ENCODE assay signal across 23 mouse cellular contexts in genomic region chr6:48648779-48649178, GRCm38 (mm10). TPM values are rescaled to one million over a fixed set of nuclear protein-coding genes. Genes with fewer than 3 reads are reported as not detected.
A peak's percentile ranks its signal among the peaks of the same experiment; 100 is the strongest.
DNase-seq lines count a peak whose midpoint lies in the region; ATAC-seq lines count a peak whose summit lies in the region.
"Had no signal": no experiment of that assay in that cellular context is flagged by ENCODE, and none has a peak within 500 bp of the region (broad histone marks: within the 10 kb centered on the region; RNA-seq: fewer than 3 reads in every experiment).

No protein-coding gene starts in this region.

- no peak overlapping the region for H3K4me3 ChIP-seq in kidney, embryonic 16.5 days (ENCODE audit: low read length)
- no peak overlapping the region for H3K4me3 ChIP-seq in forebrain, embryonic 14.5 days (ENCODE audit: low read depth, low read length)
- H3K4me3 ChIP-seq: embryonic facial prominence, embryonic 15.5 days; erythroblast, embryonic 14.5 days; forebrain, embryonic 10.5 days; forebrain, embryonic 15.5 days; heart, embryonic 15.5 days; hindbrain, embryonic 15.5 days had no signal

- no peaks in the 10 kb centered on the region for H3K27me3 ChIP-seq in kidney, embryonic 16.5 days (ENCODE audit: insufficient read depth, low read length)
- H3K27me3 ChIP-seq in forebrain, embryonic 14.5 days (replicated peaks; ENCODE audit: control insufficient read depth, insufficient read depth, low read length): no peaks in the 10 kb centered on the region
- H3K27me3 ChIP-seq: embryonic facial prominence, embryonic 15.5 days; forebrain, embryonic 15.5 days; heart, embryonic 15.5 days; hindbrain, embryonic 15.5 days had no signal

- H3K9ac ChIP-seq in kidney, embryonic 16.5 days (replicated peaks; ENCODE audit: low read length): no peak overlapping the region
- H3K9ac ChIP-seq in forebrain, embryonic 14.5 days (ENCODE audit: low read length): no peak overlapping the region
- H3K9ac ChIP-seq: embryonic facial prominence, embryonic 15.5 days; forebrain, embryonic 15.5 days; heart, embryonic 15.5 days; hindbrain, embryonic 15.5 days had no signal

- ATAC-seq in kidney, embryonic 16.5 days (ENCODE audit: low FRiP score, low TSS enrichment): no peak
- ATAC-seq in forebrain, embryonic 14.5 days: no peak
- ATAC-seq: forebrain, embryonic 15.5 days had no signal

- H3K4me1 ChIP-seq in kidney, embryonic 16.5 days (ENCODE audit: insufficient read depth, low read length): no peaks in the 10 kb centered on the region
- no peaks in the 10 kb centered on the region for H3K4me1 ChIP-seq in forebrain, embryonic 14.5 days (ENCODE audit: control insufficient read depth, insufficient read depth, low read length)
- H3K4me1 ChIP-seq: embryonic facial prominence, embryonic 15.5 days; forebrain, embryonic 10.5 days; forebrain, embryonic 15.5 days; hindbrain, embryonic 15.5 days had no signal

- 88% methylated on average over 4 of the region's 4 CpGs for WGBS in kidney, embryonic 16.5 days
- 86% methylated on average over 4 of the region's 4 CpGs for WGBS in forebrain, embryonic 14.5 days

- DNase-seq in kidney, adult 11 months: peak; percentile 71
- no peak for DNase-seq in kidney, postnatal 4 days
- DNase-seq in kidney, postnatal 14 days: peak; percentile 28
- peak; percentile 19 for DNase-seq in testis, postnatal 10 days (ENCODE audit: low spot score)
- no peak for DNase-seq in testis, postnatal 14 days (ENCODE audit: low spot score)
- DNase-seq in forebrain, embryonic 14.5 days (ENCODE audit: low spot score): no peak
- DNase-seq: adrenal gland, adult 8-10 months; adrenal gland, postnatal 36 days; cerebellum, adult 11 months; cerebellum, adult 8-10 months; cerebellum, postnatal 14 days; embryo, embryonic 11 days; gastrocnemius, postnatal 36 days; heart, adult 18-20 months; heart, postnatal 14 days had no signal

- no peaks in the 10 kb centered on the region for H3K9me3 ChIP-seq in kidney, embryonic 16.5 days (ENCODE audit: low read length)
- no peaks in the 10 kb centered on the region for H3K9me3 ChIP-seq in forebrain, embryonic 14.5 days (replicated peaks; ENCODE audit: control insufficient read depth, low read length)
- H3K9me3 ChIP-seq: embryonic facial prominence, embryonic 15.5 days; forebrain, embryonic 10.5 days; forebrain, embryonic 15.5 days; heart, embryonic 15.5 days; hindbrain, embryonic 15.5 days had no signal

- no peaks in the 10 kb centered on the region for H3K36me3 ChIP-seq in kidney, embryonic 16.5 days (ENCODE audit: insufficient read depth, low read length)
- H3K36me3 ChIP-seq in forebrain, embryonic 14.5 days (ENCODE audit: control insufficient read depth, insufficient read depth, low read length): no peaks in the 10 kb centered on the region
- H3K36me3 ChIP-seq: embryonic facial prominence, embryonic 15.5 days; forebrain, embryonic 10.5 days; forebrain, embryonic 15.5 days; heart, embryonic 15.5 days; hindbrain, embryonic 15.5 days had no signal

- no peak overlapping the region for H3K4me2 ChIP-seq in kidney, embryonic 16.5 days (replicated peaks; ENCODE audit: low read depth, low read length)
- no peak overlapping the region for H3K4me2 ChIP-seq in forebrain, embryonic 14.5 days (ENCODE audit: low read length)
- H3K4me2 ChIP-seq: embryonic facial prominence, embryonic 15.5 days; forebrain, embryonic 15.5 days; heart, embryonic 11.5 days; heart, embryonic 15.5 days; hindbrain, embryonic 15.5 days had no signal

- H3K27ac ChIP-seq in kidney, embryonic 16.5 days (ENCODE audit: low read length): no peak overlapping the region
- H3K27ac ChIP-seq in forebrain, embryonic 14.5 days (ENCODE audit: low read depth, low read length): no peak overlapping the region
- H3K27ac ChIP-seq: embryonic facial prominence, embryonic 15.5 days; forebrain, embryonic 10.5 days; forebrain, embryonic 15.5 days; heart, embryonic 15.5 days; hindbrain, embryonic 15.5 days had no signal

RNA-seq across cellular contexts. Expression of gene Gimap8, which starts 1.7 kb away (rescaled TPM):
- polyA plus RNA-seq in kidney, embryonic 16.5 days (2015; fragmentation: Nextera tagmentation; extraction: Ambion mirVana): 3.5 TPM in 2 replicates
- polyA plus RNA-seq in forebrain, embryonic 14.5 days (2014; fragmentation: Nextera tagmentation; extraction: Ambion mirVana): 0.15 and 0.17 TPM in 2 replicates
- polyA plus RNA-seq: erythroblast, embryonic 14.5 days had no signal

RNA-seq across cellular contexts. Expression of gene AI854703, which starts 22.2 kb away (rescaled TPM):
- 4.3 and 5.4 TPM in 2 replicates for polyA plus RNA-seq in kidney, embryonic 16.5 days (2015; fragmentation: Nextera tagmentation; extraction: Ambion mirVana)
- 8.2 and 9.7 TPM in 2 replicates for polyA plus RNA-seq in forebrain, embryonic 14.5 days (2014; fragmentation: Nextera tagmentation; extraction: Ambion mirVana)
- polyA plus RNA-seq: erythroblast, embryonic 14.5 days had no signal

RNA-seq across cellular contexts. Expression of gene Gimap9, which starts 27.1 kb away (rescaled TPM):
- 12.7 and 14.8 TPM in 2 replicates for polyA plus RNA-seq in kidney, embryonic 16.5 days (2015; fragmentation: Nextera tagmentation; extraction: Ambion mirVana)
- polyA plus RNA-seq in forebrain, embryonic 14.5 days (2014; fragmentation: Nextera tagmentation; extraction: Ambion mirVana): 1.5 and 2.2 TPM in 2 replicates
- polyA plus RNA-seq: erythroblast, embryonic 14.5 days had no signal

RNA-seq across cellular contexts. Expression of gene Gimap4, which starts 35.6 kb away (rescaled TPM):
- 84.6 and 86.0 TPM in 2 replicates for polyA plus RNA-seq in kidney, embryonic 16.5 days (2015; fragmentation: Nextera tagmentation; extraction: Ambion mirVana)
- polyA plus RNA-seq in forebrain, embryonic 14.5 days (2014; fragmentation: Nextera tagmentation; extraction: Ambion mirVana): 1.2 and 1.9 TPM in 2 replicates
- polyA plus RNA-seq: erythroblast, embryonic 14.5 days had no signal

RNA-seq across cellular contexts. Expression of gene Zfp775, which starts 46.9 kb away (rescaled TPM):
- polyA plus RNA-seq in kidney, embryonic 16.5 days (2015; fragmentation: Nextera tagmentation; extraction: Ambion mirVana): 7.5 and 9.3 TPM in 2 replicates
- polyA plus RNA-seq in forebrain, embryonic 14.5 days (2014; fragmentation: Nextera tagmentation; extraction: Ambion mirVana): 16.7 and 17.4 TPM in 2 replicates

Comparison
In these comparisons a context has a peak if more than half of its experiments do, and no peak if none do; other contexts are left out.
1. DNase-seq: peak in kidney, adult 11 months (single experiment), kidney, postnatal 14 days (single experiment) and testis, postnatal 10 days (single experiment); none in kidney, postnatal 4 days (0 of 2), testis, postnatal 14 days (single experiment) and forebrain, embryonic 14.5 days (single experiment).